Mouse (Mus musculus): ENCODE data around the gene Arhgap21.

DNA sequence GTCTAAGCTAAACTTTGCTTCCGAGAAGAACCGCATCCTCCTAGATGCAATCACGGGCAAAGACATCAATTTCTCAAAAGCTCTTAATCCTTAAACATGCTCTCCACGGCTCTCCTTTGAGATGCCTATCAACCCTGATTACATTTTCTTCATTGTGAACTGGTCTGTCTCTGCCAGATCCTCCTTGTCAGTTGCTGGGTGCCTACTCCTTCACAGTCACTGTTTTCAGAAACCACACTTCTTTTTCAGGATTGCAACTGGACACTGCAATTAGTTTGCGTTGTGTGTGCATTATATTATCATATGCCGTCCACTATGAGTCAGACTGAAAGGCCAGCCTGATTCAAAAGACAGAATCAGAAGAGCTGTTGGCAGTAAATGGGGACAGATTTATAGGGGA is 12.7 kb downstream of the Arhgap21 start:
- no peak for TF ChIP-seq CTCF (IDR thresholded peaks at IDR 0.05; ENCODE audit: borderline replicate concordance, insufficient read depth, low read length)
- no peak for TF ChIP-seq POLR2A (IDR thresholded peaks at IDR 0.05; ENCODE audit: low read depth, low read length)

Measured in embryonic fibroblast, embryonic 13.5 days (primary cell).